Mouse (Mus musculus): ENCODE data around the gene Numb. TPM values are rescaled to one million over a fixed set of nuclear protein-coding genes. Genes with fewer than 3 reads are reported as not detected.
A peak's percentile ranks its signal among the peaks of the same experiment; 100 is the strongest.

Gene Numb
- total RNA-seq, 1 experiment = 17.2 TPM

GRCm38 (mm10) chr12:83811901-83812300, 109.8 kb downstream of the Numb start:
- Histone ChIP-seq H3K4me1 (ENCODE audit: control insufficient read depth in 2 of 2, insufficient read depth in 2 of 2, low read length in 2 of 2, poor library complexity in 1 of 2) (peaks cover 0 to 4% of the 10 kb centered on the region in 2 experiments; a peak in 2 of 4 replicates), H3K36me3 (ENCODE audit: control insufficient read depth, insufficient read depth, low read length, poor library complexity, severe bottlenecking) (no peaks in the 10 kb centered on the region), H3K4me3 (ENCODE audit: insufficient read depth in 1 of 2, low read depth in 1 of 2, low read length in 2 of 2, poor library complexity in 1 of 2, severe bottlenecking in 1 of 2) (no peak overlapping the region), H3K27ac (ENCODE audit: insufficient read depth, low read depth, low read length, poor library complexity, severe bottlenecking) (no peak overlapping the region), H3K9me3 (ENCODE audit: control insufficient read depth, insufficient read depth, low read depth, low read length) (no peaks in the 10 kb centered on the region), H3K9ac (ENCODE audit: insufficient read depth, low read depth, low read length, poor library complexity, severe bottlenecking) (no peak overlapping the region)
- no peak for DNase-seq (ENCODE audit: low read depth, low spot score)
- TF ChIP-seq ZNF384 (IDR thresholded peaks at IDR 0.05; ENCODE audit: low read depth, low read length) (peak; percentile 87), MAFK (IDR thresholded peaks at IDR 0.05; ENCODE audit: insufficient read depth, low read depth, low read length) (peak; percentile 93), HCFC1 (IDR thresholded peaks at IDR 0.05; ENCODE audit: borderline replicate concordance, insufficient read depth, low read length) (no peak), CHD2 (IDR thresholded peaks at IDR 0.05; ENCODE audit: low read depth, low read length) (no peak), ZC3H11A (IDR thresholded peaks at IDR 0.05; ENCODE audit: borderline replicate concordance, low read depth, low read length) (no peak)
- in situ Hi-C loops (cut with MboI; ENCODE audit: low sequenced_read_pairs in 2 of 2, unreplicated experiment in 2 of 2) = no loop called here

GRCm38 (mm10) chr12:83803641-83804040, 118.1 kb downstream of the Numb start:
- TF ChIP-seq MAFK (IDR thresholded peaks at IDR 0.05; ENCODE audit: insufficient read depth, low read depth, low read length) = no peak
- TF ChIP-seq HCFC1 (IDR thresholded peaks at IDR 0.05; ENCODE audit: borderline replicate concordance, insufficient read depth, low read length) = no peak
- Histone ChIP-seq H3K9ac (ENCODE audit: insufficient read depth, low read depth, low read length, poor library complexity, severe bottlenecking) (no peak overlapping the region), H3K4me3 (ENCODE audit: insufficient read depth in 1 of 2, low read depth in 1 of 2, low read length in 2 of 2, poor library complexity in 1 of 2, severe bottlenecking in 1 of 2) (no peak overlapping the region), H3K4me1 (ENCODE audit: control insufficient read depth in 2 of 2, insufficient read depth in 2 of 2, low read length in 2 of 2, poor library complexity in 1 of 2) (no peaks in the 10 kb centered on the region), H3K36me3 (ENCODE audit: control insufficient read depth, insufficient read depth, low read length, poor library complexity, severe bottlenecking) (peaks cover 5% of the 10 kb centered on the region; the same call in 1 of the 2 replicates), H3K9me3 (ENCODE audit: control insufficient read depth, insufficient read depth, low read depth, low read length) (no peaks in the 10 kb centered on the region), H3K27ac (ENCODE audit: insufficient read depth, low read depth, low read length, poor library complexity, severe bottlenecking) (no peak overlapping the region)
- no peak for DNase-seq (ENCODE audit: low read depth, low spot score)
- in situ Hi-C loops (cut with MboI; ENCODE audit: low sequenced_read_pairs in 2 of 2, unreplicated experiment in 2 of 2) = no loop called here

DNA sequence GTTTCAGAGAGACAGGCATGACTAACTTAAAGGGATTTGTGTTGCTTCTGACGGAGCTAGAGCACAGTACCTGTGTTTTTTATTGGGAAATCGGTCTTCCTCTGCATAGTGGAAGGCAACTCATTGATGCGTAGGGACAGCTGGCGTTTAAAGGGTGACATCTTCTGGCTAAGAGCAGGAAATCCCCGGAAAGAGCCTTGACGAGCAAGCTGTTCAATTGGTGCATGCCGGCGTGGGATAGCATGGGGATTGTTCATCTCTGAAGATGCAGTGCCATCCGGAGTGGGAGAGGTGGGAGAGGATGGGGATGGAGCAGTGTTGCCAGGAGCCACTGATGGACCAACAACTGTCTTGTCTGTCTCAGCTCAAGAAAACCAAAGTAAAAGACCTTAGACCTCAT, 120.8 kb downstream of the Numb start:
- TF ChIP-seq ZNF384 (IDR thresholded peaks at IDR 0.05; ENCODE audit: low read depth, low read length) (no peak), MAFK (IDR thresholded peaks at IDR 0.05; ENCODE audit: insufficient read depth, low read depth, low read length) (no peak), ZC3H11A (IDR thresholded peaks at IDR 0.05; ENCODE audit: borderline replicate concordance, low read depth, low read length) (no peak), CHD2 (IDR thresholded peaks at IDR 0.05; ENCODE audit: low read depth, low read length) (no peak), HCFC1 (IDR thresholded peaks at IDR 0.05; ENCODE audit: borderline replicate concordance, insufficient read depth, low read length) (no peak)
- no peaks in the 10 kb centered on the region for H3K9me3 ChIP-seq (ENCODE audit: control insufficient read depth, insufficient read depth, low read depth, low read length)
- no peak overlapping the region for H3K27ac ChIP-seq (ENCODE audit: insufficient read depth, low read depth, low read length, poor library complexity, severe bottlenecking)
- H3K36me3 ChIP-seq (ENCODE audit: control insufficient read depth, insufficient read depth, low read length, poor library complexity, severe bottlenecking) = peaks cover 7% of the 10 kb centered on the region; the same call in 1 of the 2 replicates
- no peak for DNase-seq (ENCODE audit: low read depth, low spot score)
- no peak overlapping the region for H3K9ac ChIP-seq (ENCODE audit: insufficient read depth, low read depth, low read length, poor library complexity, severe bottlenecking)
- H3K4me1 ChIP-seq (ENCODE audit: control insufficient read depth in 2 of 2, insufficient read depth in 2 of 2, low read length in 2 of 2, poor library complexity in 1 of 2) = no peaks in the 10 kb centered on the region
- no peak overlapping the region for H3K4me3 ChIP-seq (ENCODE audit: insufficient read depth in 1 of 2, low read depth in 1 of 2, low read length in 2 of 2, poor library complexity in 1 of 2, severe bottlenecking in 1 of 2)
- in situ Hi-C loops (cut with MboI; ENCODE audit: low sequenced_read_pairs in 2 of 2, unreplicated experiment in 2 of 2) = no loop called here

GRCm38 (mm10) chr12:83798313-83798712, 123.4 kb downstream of the Numb start:
- Histone ChIP-seq H3K27ac (ENCODE audit: insufficient read depth, low read depth, low read length, poor library complexity, severe bottlenecking) (no peak overlapping the region), H3K36me3 (ENCODE audit: control insufficient read depth, insufficient read depth, low read length, poor library complexity, severe bottlenecking) (peaks cover 12% of the 10 kb centered on the region; the same call in 1 of the 2 replicates), H3K9ac (ENCODE audit: insufficient read depth, low read depth, low read length, poor library complexity, severe bottlenecking) (no peak overlapping the region), H3K4me1 (ENCODE audit: control insufficient read depth in 2 of 2, insufficient read depth in 2 of 2, low read length in 2 of 2, poor library complexity in 1 of 2) (no peaks in the 10 kb centered on the region), H3K4me3 (ENCODE audit: insufficient read depth in 1 of 2, low read depth in 1 of 2, low read length in 2 of 2, poor library complexity in 1 of 2, severe bottlenecking in 1 of 2) (no peak overlapping the region), H3K9me3 (ENCODE audit: control insufficient read depth, insufficient read depth, low read depth, low read length) (no peaks in the 10 kb centered on the region)
- DNase-seq (ENCODE audit: low read depth, low spot score) = no peak
- TF ChIP-seq ZNF384 (IDR thresholded peaks at IDR 0.05; ENCODE audit: low read depth, low read length) (no peak), HCFC1 (IDR thresholded peaks at IDR 0.05; ENCODE audit: borderline replicate concordance, insufficient read depth, low read length) (no peak), MAFK (IDR thresholded peaks at IDR 0.05; ENCODE audit: insufficient read depth, low read depth, low read length) (no peak), ZC3H11A (IDR thresholded peaks at IDR 0.05; ENCODE audit: borderline replicate concordance, low read depth, low read length) (no peak), CHD2 (IDR thresholded peaks at IDR 0.05; ENCODE audit: low read depth, low read length) (no peak)
- in situ Hi-C loops (cut with MboI; ENCODE audit: low sequenced_read_pairs in 2 of 2, unreplicated experiment in 2 of 2) = no loop called here

GRCm38 (mm10) chr12:83795586-83795985, 126.1 kb downstream of the Numb start:
- TF ChIP-seq ZC3H11A (IDR thresholded peaks at IDR 0.05; ENCODE audit: borderline replicate concordance, low read depth, low read length) (no peak), ZNF384 (IDR thresholded peaks at IDR 0.05; ENCODE audit: low read depth, low read length) (no peak), CHD2 (IDR thresholded peaks at IDR 0.05; ENCODE audit: low read depth, low read length) (no peak), HCFC1 (IDR thresholded peaks at IDR 0.05; ENCODE audit: borderline replicate concordance, insufficient read depth, low read length) (no peak), MAFK (IDR thresholded peaks at IDR 0.05; ENCODE audit: insufficient read depth, low read depth, low read length) (no peak)
- in situ Hi-C loops (cut with MboI; ENCODE audit: low sequenced_read_pairs in 2 of 2, unreplicated experiment in 2 of 2) = no loop called here
- Histone ChIP-seq H3K9me3 (ENCODE audit: control insufficient read depth, insufficient read depth, low read depth, low read length) (no peaks in the 10 kb centered on the region), H3K9ac (ENCODE audit: insufficient read depth, low read depth, low read length, poor library complexity, severe bottlenecking) (no peak overlapping the region), H3K4me1 (ENCODE audit: control insufficient read depth in 2 of 2, insufficient read depth in 2 of 2, low read length in 2 of 2, poor library complexity in 1 of 2) (no peaks in the 10 kb centered on the region), H3K27ac (ENCODE audit: insufficient read depth, low read depth, low read length, poor library complexity, severe bottlenecking) (no peak overlapping the region), H3K4me3 (ENCODE audit: insufficient read depth in 1 of 2, low read depth in 1 of 2, low read length in 2 of 2, poor library complexity in 1 of 2, severe bottlenecking in 1 of 2) (no peak overlapping the region), H3K36me3 (ENCODE audit: control insufficient read depth, insufficient read depth, low read length, poor library complexity, severe bottlenecking) (peaks cover 12% of the 10 kb centered on the region; the same call in 1 of the 2 replicates)
- DNase-seq (ENCODE audit: low read depth, low spot score) = no peak
